Mouse (Mus musculus) G1E (cell line): ENCODE measurements around the gene Cbx4. TPM values are rescaled to one million over a fixed set of nuclear protein-coding genes. Genes with fewer than 3 reads are reported as not detected.

Source experiments
- ATAC-seq: 2 replicates; pipeline ENCODE4 v1.8.0; 2016; ENCODE audit warnings: mild to moderate bottlenecking; ENCODE audit not compliant: insufficient number of reproducible peaks, poor library complexity, low FRiP score, severe bottlenecking; ENCODE audit errors: extremely low read depth
- DNase-seq: peaks from one replicate; pipeline ENCODE4 v3.0.0; 2012; ENCODE audit warnings: low spot score
- H3K27me3 ChIP-seq: 2 replicates; pipeline ENCODE4 v1.6.1; 2012; ENCODE audit warnings: mild to moderate bottlenecking, low read length, inconsistent platforms; ENCODE audit not compliant: insufficient read depth
- H3K36me3 ChIP-seq: replicated peaks from 2 replicates; pipeline ENCODE3; 2012; ENCODE audit warnings: mild to moderate bottlenecking, inconsistent platforms
- H3K4me1 ChIP-seq: 2 replicates; pipeline ENCODE4 v1.6.1; 2012; ENCODE audit warnings: low read depth, low read length, inconsistent platforms, mixed read lengths; ENCODE audit not compliant: insufficient read depth
- H3K4me3 ChIP-seq: 2 replicates; pipeline ENCODE4 v1.5.1; 2012; ENCODE audit warnings: low read depth, mild to moderate bottlenecking, inconsistent platforms, low read length, moderate library complexity, mixed read lengths
- H3K9me3 ChIP-seq: replicated peaks from 2 replicates; pipeline ENCODE4 v1.6.1; 2012; ENCODE audit warnings: inconsistent platforms
- CTCF ChIP-seq: IDR thresholded peaks from 2 replicates; pipeline ENCODE4 v1.5.1; 2012; ENCODE audit warnings: low read depth, low read length, inconsistent platforms, mixed read lengths
- GATA1 ChIP-seq: IDR thresholded peaks from 2 replicates; pipeline ENCODE4 v1.6.1; 2012; ENCODE audit warnings: borderline replicate concordance, low read length, inconsistent platforms, mixed read lengths
- GATA2 ChIP-seq: IDR thresholded peaks from 2 replicates; pipeline ENCODE4 v1.6.1; 2012; ENCODE audit warnings: low read depth, low read length, inconsistent platforms, borderline replicate concordance
- POLR2AphosphoS5 ChIP-seq: IDR thresholded peaks from 2 replicates; pipeline ENCODE4 v1.6.1; 2012; ENCODE audit warnings: low read depth, low read length, inconsistent platforms; ENCODE audit not compliant: insufficient replicate concordance
- TAL1 ChIP-seq: conservative IDR thresholded peaks from 2 replicates; pipeline ENCODE4 v1.6.1; 2012; ENCODE audit warnings: low read depth, low read length, inconsistent platforms, mixed read lengths
- polyA plus RNA-seq: library from polyadenylated mRNA; stranded (reverse); fragments of >175 nt; gene quantifications from 2 replicates; pipeline ENCODE4 v1.2.3, GENCODE M21; 2012
- total RNA-seq, 2 experiments: library from RNA; stranded (forward) in 1 of 2; stranded (reverse) in 1 of 2; fragments of 200-1000 nt in 1 of 2; fragments of >200 nt in 1 of 2; fragmentation: Nextera tagmentation in 1 of 2; gene quantifications; 2 replicates each; pipeline ENCODE4 v1.2.3; 2014 to 2017

Cbx4 gene
- total and polyA plus RNA-seq, 3 experiments, result 0.03 TPM; not detected in 2

GRCm38 (mm10) chr11:119038744-119039484, 47.1 kb downstream of the Cbx4 start:
- no peak for DNase-seq
- no peak for ATAC-seq
- Histone ChIP-seq H3K4me1 (no peaks in the 10 kb centered on the region), H3K27me3 (peaks cover 2% of the 10 kb centered on the region; the same call in 1 of the 2 replicates), H3K9me3 (peaks cover 93% of the 10 kb centered on the region), H3K36me3 (no peaks in the 10 kb centered on the region), H3K4me3 (no peak overlapping the region)
- TF ChIP-seq TAL1 (no peak), GATA2 (no peak), CTCF (no peak), POLR2AphosphoS5 (no peak), GATA1 (no peak)

- H3K36me3 ChIP-seq, result no peaks in the 10 kb centered on the region
- no peak overlapping the region for H3K4me3 ChIP-seq
- H3K4me1 ChIP-seq, result no peaks in the 10 kb centered on the region
- H3K9me3 ChIP-seq, result peaks cover 92% of the 10 kb centered on the region
- no peak for TF ChIP-seq CTCF
- no peak for TF ChIP-seq TAL1
- TF ChIP-seq GATA2, result no peak
- TF ChIP-seq POLR2AphosphoS5, result no peak
- no peak for TF ChIP-seq GATA1
- ATAC-seq (no peak), DNase-seq (no peak)
- H3K27me3 ChIP-seq, result peaks cover 2% of the 10 kb centered on the region; the same call in 1 of the 2 replicates
These were observed 48.1 kb downstream of the Cbx4 start for GRCm38 (mm10) chr11:119037780-119038401.

- no peaks in the 10 kb centered on the region for H3K27me3 ChIP-seq
- TF ChIP-seq CTCF, result no peak
- no peak for TF ChIP-seq TAL1
- TF ChIP-seq GATA1, result no peak
- TF ChIP-seq GATA2, result no peak
- TF ChIP-seq POLR2AphosphoS5, result no peak
- peaks cover 89% of the 10 kb centered on the region for H3K9me3 ChIP-seq
- ATAC-seq, result no peak
- DNase-seq, result no peak
- no peak overlapping the region; the same call in 1 of the 2 replicates for H3K4me3 ChIP-seq
- H3K36me3 ChIP-seq, result no peaks in the 10 kb centered on the region
- H3K4me1 ChIP-seq, result no peaks in the 10 kb centered on the region
These were observed 48.9 kb downstream of the Cbx4 start for GRCm38 (mm10) chr11:119036934-119037779.

- ATAC-seq (no peak), DNase-seq (no peak)
- Histone ChIP-seq H3K4me1 (no peaks in the 10 kb centered on the region), H3K36me3 (no peaks in the 10 kb centered on the region), H3K27me3 (no peaks in the 10 kb centered on the region), H3K9me3 (peaks cover 88% of the 10 kb centered on the region), H3K4me3 (no peak overlapping the region)
- no peak for TF ChIP-seq GATA2
- TF ChIP-seq CTCF, result no peak
- no peak for TF ChIP-seq GATA1
- no peak for TF ChIP-seq TAL1
- no peak for TF ChIP-seq POLR2AphosphoS5
These were observed 49.6 kb downstream of the Cbx4 start for GRCm38 (mm10) chr11:119036447-119036846.

GRCm38 (mm10) chr11:119035686-119036165, 50.3 kb downstream of the Cbx4 start:
- TF ChIP-seq GATA2 (no peak), POLR2AphosphoS5 (no peak), TAL1 (no peak), GATA1 (no peak), CTCF (no peak)
- Histone ChIP-seq H3K4me1 (no peaks in the 10 kb centered on the region), H3K27me3 (no peaks in the 10 kb centered on the region), H3K36me3 (no peaks in the 10 kb centered on the region), H3K9me3 (peaks cover 86% of the 10 kb centered on the region), H3K4me3 (no peak overlapping the region)
- no peak for ATAC-seq
- no peak for DNase-seq
